Mouse (Mus musculus) intestine, postnatal 0 days (tissue): ENCODE measurements around the gene Atxn1. TPM values are rescaled to one million over a fixed set of nuclear protein-coding genes. Genes with fewer than 3 reads are reported as not detected.

Experiments used
- ATAC-seq: fragments of 200-750 bp; cut with Nextera tagmentation; 2 replicates; pipeline ENCODE4 v1.8.0; 2017; ENCODE audit warnings: mild to moderate bottlenecking, moderate TSS enrichment, moderate library complexity
- H3K27ac ChIP-seq: fragments of 300-500 bp; sonication (generic); 2 replicates; pipeline ENCODE4 v1.5.1; 2014; ENCODE audit warnings: mild to moderate bottlenecking, low read depth, low read length, moderate library complexity
- H3K27me3 ChIP-seq: fragments of 300-500 bp; sonication (generic); replicated peaks from 2 replicates; pipeline ENCODE4 v1.6.1; 2014; ENCODE audit warnings: low read length, mixed read lengths; ENCODE audit not compliant: control insufficient read depth, insufficient read depth
- H3K36me3 ChIP-seq: fragments of 300-500 bp; sonication (generic); 2 replicates; pipeline ENCODE4 v1.6.1; 2014; ENCODE audit warnings: mild to moderate bottlenecking, moderate library complexity; ENCODE audit not compliant: control insufficient read depth, insufficient read depth
- H3K4me1 ChIP-seq: fragments of 300-500 bp; sonication (generic); replicated peaks from 2 replicates; pipeline ENCODE4 v1.6.1; 2014; ENCODE audit warnings: antibody characterized with exemption, low read length, mixed read lengths; ENCODE audit not compliant: control insufficient read depth, insufficient read depth
- H3K4me2 ChIP-seq: fragments of 300-500 bp; sonication (generic); replicated peaks from 2 replicates; pipeline ENCODE4 v1.6.1; 2014; ENCODE audit warnings: low read depth, mild to moderate bottlenecking, moderate library complexity
- H3K4me3 ChIP-seq: fragments of 300-500 bp; sonication (generic); 2 replicates; pipeline ENCODE4 v1.5.1; 2014; ENCODE audit warnings: low read depth, low read length
- H3K9ac ChIP-seq: fragments of 300-500 bp; sonication (generic); 2 replicates; pipeline ENCODE4 v1.6.1; 2014; ENCODE audit warnings: mild to moderate bottlenecking, low read depth, low read length
- H3K9me3 ChIP-seq: fragments of 300-500 bp; sonication (generic); 2 replicates; pipeline ENCODE4 v1.6.1; 2016; ENCODE audit warnings: mixed run types; ENCODE audit not compliant: control insufficient read depth
- CTCF ChIP-seq: sonication (generic); IDR thresholded peaks from 2 replicates; pipeline ENCODE4 v1.5.1; 2016; ENCODE audit warnings: low read depth, mild to moderate bottlenecking, control low read depth, antibody characterized with exemption, moderate library complexity
- WGBS: fragments of 180-500 bp; shearing (Covaris S2); extraction: QIAGEN DNeasy Blood & Tissue Kit; methylation state at CpG from one replicate; pipeline ENCODE4 v1.1.7; 2014; 5-methylcytosine and 5-hydroxymethylcytosine counted together
- polyA plus RNA-seq: library from polyadenylated mRNA; unstranded; fragments of >200 nt; fragmentation: Nextera tagmentation; extraction: Ambion mirVana; gene quantifications from 2 replicates; pipeline ENCODE4 v1.2.1, GENCODE M21; 2015

The Atxn1 gene
- polyA plus RNA-seq, 1 experiment from 2014 or later = 6.1 TPM

- Histone ChIP-seq H3K4me2 (no peak overlapping the region), H3K9ac (no peak overlapping the region), H3K36me3 (no peaks in the 10 kb centered on the region), H3K27me3 (no peaks in the 10 kb centered on the region), H3K9me3 (no peaks in the 10 kb centered on the region), H3K27ac (no peak overlapping the region), H3K4me3 (no peak overlapping the region), H3K4me1 (no peaks in the 10 kb centered on the region)
- TF ChIP-seq CTCF = no peak
- WGBS = 81% methylated on average over 5 of the region's 5 CpGs
- ATAC-seq = no peak
These were observed 306.5 kb downstream of the Atxn1 start for GRCm38 (mm10) chr13:45658343-45658742.

- no peak overlapping the region for H3K27ac ChIP-seq
- no peak overlapping the region for H3K9ac ChIP-seq
- ATAC-seq = no peak
- no peaks in the 10 kb centered on the region for H3K27me3 ChIP-seq
- no peaks in the 10 kb centered on the region for H3K36me3 ChIP-seq
- no peaks in the 10 kb centered on the region for H3K9me3 ChIP-seq
- WGBS = 97% methylated on average over 1 of the region's 1 CpGs
- H3K4me2 ChIP-seq = no peak overlapping the region
- H3K4me3 ChIP-seq = no peak overlapping the region
- no peaks in the 10 kb centered on the region for H3K4me1 ChIP-seq
- no peak for TF ChIP-seq CTCF
These were observed 307.6 kb downstream of the Atxn1 start for GRCm38 (mm10) chr13:45657176-45657575.

GRCm38 (mm10) chr13:45651652-45652241, 313.1 kb downstream of the Atxn1 start:
- no peak for ATAC-seq
- Histone ChIP-seq H3K4me1 (no peaks in the 10 kb centered on the region), H3K27ac (no peak overlapping the region), H3K27me3 (no peaks in the 10 kb centered on the region), H3K4me2 (no peak overlapping the region), H3K4me3 (no peak overlapping the region), H3K9me3 (no peaks in the 10 kb centered on the region), H3K9ac (no peak overlapping the region), H3K36me3 (no peaks in the 10 kb centered on the region)
- no peak for TF ChIP-seq CTCF
- WGBS = 81% methylated on average over 10 of the region's 10 CpGs

- H3K27me3 ChIP-seq = no peaks in the 10 kb centered on the region
- no peak for ATAC-seq
- no peaks in the 10 kb centered on the region for H3K36me3 ChIP-seq
- TF ChIP-seq CTCF = no peak
- 63% methylated on average over 4 of the region's 4 CpGs for WGBS
- H3K4me3 ChIP-seq = no peak overlapping the region
- H3K4me1 ChIP-seq = no peaks in the 10 kb centered on the region
- H3K9ac ChIP-seq = no peak overlapping the region
- H3K9me3 ChIP-seq = no peaks in the 10 kb centered on the region
- H3K4me2 ChIP-seq = no peak overlapping the region
- no peak overlapping the region for H3K27ac ChIP-seq
These were observed 315.5 kb downstream of the Atxn1 start for GRCm38 (mm10) chr13:45649197-45649812.

- Histone ChIP-seq H3K9ac (no peak overlapping the region), H3K4me2 (no peak overlapping the region), H3K36me3 (no peaks in the 10 kb centered on the region), H3K4me3 (no peak overlapping the region), H3K27me3 (no peaks in the 10 kb centered on the region), H3K4me1 (no peaks in the 10 kb centered on the region), H3K27ac (no peak overlapping the region), H3K9me3 (no peaks in the 10 kb centered on the region)
- no peak for ATAC-seq
- 77% methylated on average over 6 of the region's 6 CpGs for WGBS
- TF ChIP-seq CTCF = no peak
These were observed 320.9 kb downstream of the Atxn1 start for GRCm38 (mm10) chr13:45643780-45644395.

- 73% methylated on average over 7 of the region's 7 CpGs for WGBS
These were observed 321.9 kb downstream of the Atxn1 start for GRCm38 (mm10) chr13:45642913-45643312.

More at GRCm38 (mm10) chr13:45642913-45643312, 321.9 kb downstream of the Atxn1 start:
- no peak overlapping the region for H3K27ac ChIP-seq
- H3K9me3 ChIP-seq = no peaks in the 10 kb centered on the region
- H3K9ac ChIP-seq = no peak overlapping the region
- H3K4me2 ChIP-seq = no peak overlapping the region
- H3K4me1 ChIP-seq = no peaks in the 10 kb centered on the region
- no peak for TF ChIP-seq CTCF
- H3K4me3 ChIP-seq = no peak overlapping the region
- no peaks in the 10 kb centered on the region for H3K27me3 ChIP-seq
- H3K36me3 ChIP-seq = no peaks in the 10 kb centered on the region
- no peak for ATAC-seq
